Mouse (Mus musculus) limb, embryonic 11.5 days (tissue): ENCODE results near the gene Pakap. TPM values are rescaled to one million over a fixed set of nuclear protein-coding genes. Genes with fewer than 3 reads are reported as not detected.
A peak's percentile ranks its signal among the peaks of the same experiment; 100 is the strongest.

Experiments used
- ATAC-seq: fragments of 200-750 bp; cut with Nextera tagmentation; 2 replicates; pipeline ENCODE4 v1.8.0; 2017; ENCODE audit warnings: low read depth; ENCODE audit not compliant: insufficient number of reproducible peaks, low FRiP score, low TSS enrichment
- DNase-seq: peaks from one replicate; pipeline ENCODE4 v3.0.0-alpha.2; 2015; ENCODE audit warnings: low spot score
- H3K27ac ChIP-seq: fragments of 300-500 bp; sonication (generic); replicated peaks from 2 replicates; pipeline ENCODE4 v1.5.1; 2014; ENCODE audit warnings: low read depth, mild to moderate bottlenecking, low read length
- H3K27me3 ChIP-seq: fragments of 300-500 bp; sonication (generic); 2 replicates; pipeline ENCODE4 v1.6.1; 2014; ENCODE audit warnings: mild to moderate bottlenecking, low read length, mixed read lengths; ENCODE audit not compliant: control insufficient read depth, insufficient read depth
- H3K36me3 ChIP-seq: fragments of 300-500 bp; sonication (generic); 2 replicates; pipeline ENCODE4 v1.6.1; 2014; ENCODE audit warnings: mild to moderate bottlenecking, low read length, moderate library complexity, mixed read lengths; ENCODE audit not compliant: control insufficient read depth, insufficient read depth
- H3K4me1 ChIP-seq: fragments of 300-500 bp; sonication (generic); 2 replicates; pipeline ENCODE4 v1.6.1; 2014; ENCODE audit warnings: low read length, mixed read lengths; ENCODE audit not compliant: control insufficient read depth, insufficient read depth
- H3K4me2 ChIP-seq: fragments of 300-500 bp; sonication (generic); 2 replicates; pipeline ENCODE4 v1.6.1; 2014; ENCODE audit warnings: low read depth, mild to moderate bottlenecking, moderate library complexity; ENCODE audit not compliant: severe bottlenecking
- H3K4me3 ChIP-seq: fragments of 300-500 bp; sonication (generic); 2 replicates; pipeline ENCODE4 v1.5.1; 2014; ENCODE audit warnings: low read depth, low read length
- H3K9ac ChIP-seq: fragments of 300-500 bp; sonication (generic); 2 replicates; pipeline ENCODE4 v1.6.1; 2014; ENCODE audit warnings: mild to moderate bottlenecking, low read length
- H3K9me3 ChIP-seq: fragments of 300-500 bp; sonication (generic); 2 replicates; pipeline ENCODE4 v1.6.1; 2016; ENCODE audit warnings: low read length; ENCODE audit not compliant: control insufficient read depth
- WGBS: fragments of 180-500 bp; shearing (Covaris S2); extraction: QIAGEN DNeasy Blood & Tissue Kit; methylation state at CpG from one replicate; pipeline ENCODE4 v1.1.7; 2014; 5-methylcytosine and 5-hydroxymethylcytosine counted together
- polyA plus RNA-seq: library from polyadenylated mRNA; unstranded; fragments of >200 nt; fragmentation: Nextera tagmentation; extraction: Ambion mirVana; gene quantifications from 2 replicates; pipeline ENCODE4 v1.2.1, GENCODE M21; 2014

Gene Pakap
- polyA plus RNA-seq, 1 experiment from 2014 or later: 32.6 TPM

DNA sequence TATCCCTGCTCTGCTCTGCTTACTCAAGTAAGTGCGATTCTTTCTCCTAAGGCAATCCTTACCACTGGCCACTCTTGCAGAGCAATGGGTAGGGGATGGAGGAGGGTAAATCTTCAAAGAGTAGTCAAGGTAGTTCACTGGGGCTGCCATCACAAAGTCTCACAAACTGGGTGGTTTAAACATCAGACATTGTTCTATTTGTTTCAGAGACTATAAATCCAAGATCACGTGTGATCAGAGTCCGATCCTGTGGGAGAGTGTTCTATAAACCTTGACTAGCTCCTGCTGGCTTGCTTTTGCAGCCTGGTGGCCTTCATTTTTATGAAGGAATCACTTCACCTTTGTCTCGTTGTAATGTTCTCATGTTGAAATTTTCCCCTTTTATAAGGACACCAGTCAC lies 348.7 kb downstream of the Pakap start:
- H3K27ac ChIP-seq: no peak overlapping the region
- ATAC-seq (no peak), DNase-seq (no peak)
- peaks cover 4% of the 10 kb centered on the region; the same call in 1 of the 2 replicates for H3K27me3 ChIP-seq
- peaks cover 13% of the 10 kb centered on the region for H3K4me1 ChIP-seq
- H3K4me3 ChIP-seq: no peak overlapping the region
- no peaks in the 10 kb centered on the region for H3K36me3 ChIP-seq
- WGBS: 63% methylated on average over 4 of the region's 4 CpGs
- H3K4me2 ChIP-seq: no peak overlapping the region
- H3K9ac ChIP-seq: no peak overlapping the region
- H3K9me3 ChIP-seq: no peaks in the 10 kb centered on the region

DNA sequence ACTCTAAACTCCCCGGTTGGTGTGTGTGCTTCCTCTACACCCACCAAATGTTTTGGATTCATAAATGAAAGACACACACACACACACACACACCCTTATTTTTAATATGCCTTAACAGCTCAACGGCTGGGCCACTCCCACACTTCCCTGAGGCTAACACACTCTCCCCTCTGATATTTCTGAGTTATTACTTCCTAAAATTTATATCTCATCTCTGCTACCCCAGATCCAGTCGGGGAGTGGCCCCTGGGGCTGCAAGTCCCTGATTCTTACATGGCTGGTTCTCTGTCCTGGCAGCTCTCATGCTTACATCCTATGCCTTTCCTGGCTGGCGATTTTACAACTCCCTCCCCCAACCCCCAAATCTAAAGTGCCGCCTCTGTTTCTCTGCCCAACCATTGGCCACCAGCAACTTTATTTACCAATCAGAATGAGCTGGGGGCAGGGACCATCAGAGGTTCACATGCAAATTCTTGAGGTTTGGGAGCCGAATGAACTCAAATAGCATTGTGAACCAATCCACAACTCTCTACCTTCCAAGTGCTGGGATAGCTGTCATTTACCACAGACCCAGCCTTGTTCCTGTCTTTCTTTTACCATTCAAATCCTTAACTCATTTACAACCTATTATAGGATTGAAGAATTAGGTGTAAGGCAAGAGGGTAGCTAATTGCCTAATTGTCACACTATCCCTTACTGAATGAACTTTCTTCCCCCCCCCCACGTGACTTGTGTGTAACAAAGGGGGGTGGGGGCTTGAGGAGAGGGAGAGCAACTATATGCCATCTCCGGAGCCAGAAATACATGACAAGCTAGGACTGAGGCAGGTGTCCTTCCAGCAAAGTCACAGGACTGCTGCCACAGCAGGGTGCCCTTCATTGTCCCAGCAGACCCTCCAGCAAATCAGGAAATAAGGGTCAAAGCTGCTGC lies 351.8 kb downstream of the Pakap start:
- Histone ChIP-seq H3K9ac (no peak overlapping the region), H3K27me3 (peaks cover 4% of the 10 kb centered on the region; the same call in 1 of the 2 replicates), H3K4me3 (no peak overlapping the region), H3K4me1 (peaks cover 13% of the 10 kb centered on the region), H3K9me3 (no peaks in the 10 kb centered on the region), H3K36me3 (no peaks in the 10 kb centered on the region), H3K27ac (no peak overlapping the region), H3K4me2 (no peak overlapping the region)
- ATAC-seq: 0 out of 2 replicates have a peak, but pooled peaks have one; percentile 16
- 14% methylated on average over 8 of the region's 8 CpGs for WGBS
- DNase-seq: peak; percentile 49

DNA sequence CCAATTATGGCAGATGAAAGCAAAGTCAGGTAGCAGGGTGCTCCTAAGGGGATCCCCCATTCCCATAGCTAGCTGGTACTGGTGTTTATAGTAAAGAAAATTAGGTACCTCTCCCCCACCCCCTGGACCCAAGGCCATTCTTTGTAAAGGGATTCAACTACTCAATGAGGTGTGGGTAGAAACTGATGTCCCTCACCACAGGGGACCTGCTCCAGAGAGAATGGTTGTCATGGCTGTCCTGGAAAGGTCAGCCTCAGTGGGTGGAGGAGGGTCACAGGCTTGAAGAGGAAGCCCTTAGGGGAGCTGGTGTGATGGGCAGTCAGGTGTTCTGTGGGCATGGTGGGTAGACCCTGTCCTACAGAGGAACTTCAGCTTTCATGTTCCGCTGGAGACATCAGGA lies 352.5 kb downstream of the Pakap start:
- H3K9ac ChIP-seq: no peak overlapping the region
- no peak for ATAC-seq
- H3K27me3 ChIP-seq: no peaks in the 10 kb centered on the region
- no peak overlapping the region for H3K4me2 ChIP-seq
- DNase-seq: no peak
- H3K4me1 ChIP-seq: peaks cover 10% of the 10 kb centered on the region
- H3K27ac ChIP-seq: no peak overlapping the region
- no peaks in the 10 kb centered on the region for H3K36me3 ChIP-seq
- 87% methylated on average over 1 of the region's 1 CpGs for WGBS
- no peak overlapping the region for H3K4me3 ChIP-seq
- no peaks in the 10 kb centered on the region for H3K9me3 ChIP-seq

DNA sequence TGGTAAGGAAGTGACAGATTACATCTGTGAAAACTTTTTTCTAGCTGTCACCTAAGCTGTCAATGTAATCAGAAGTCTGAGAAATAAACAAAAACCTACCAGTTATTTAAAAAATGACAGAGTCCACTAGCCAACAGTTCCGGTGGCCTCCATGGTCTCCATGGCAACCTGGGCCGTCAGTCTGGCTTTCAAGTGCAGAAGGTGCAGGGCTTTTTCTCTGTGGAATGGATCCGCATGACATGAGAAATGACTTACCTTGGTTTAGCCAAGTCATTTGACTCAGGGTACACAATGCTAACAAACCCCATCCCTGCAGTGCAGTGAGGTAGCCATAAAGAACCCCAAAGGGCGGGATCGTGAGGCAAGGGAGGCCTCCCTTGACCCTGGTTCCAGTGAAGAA lies 354.2 kb downstream of the Pakap start:
- no peaks in the 10 kb centered on the region for H3K27me3 ChIP-seq
- ATAC-seq: no peak
- H3K9me3 ChIP-seq: no peaks in the 10 kb centered on the region
- H3K36me3 ChIP-seq: no peaks in the 10 kb centered on the region
- 61% methylated on average over 5 of the region's 5 CpGs for WGBS
- no peak overlapping the region for H3K9ac ChIP-seq
- no peak for DNase-seq
- no peak overlapping the region for H3K27ac ChIP-seq
- H3K4me3 ChIP-seq: no peak overlapping the region
- H3K4me2 ChIP-seq: no peak overlapping the region
- peaks cover 4% of the 10 kb centered on the region; the same call in 1 of the 2 replicates for H3K4me1 ChIP-seq

DNA sequence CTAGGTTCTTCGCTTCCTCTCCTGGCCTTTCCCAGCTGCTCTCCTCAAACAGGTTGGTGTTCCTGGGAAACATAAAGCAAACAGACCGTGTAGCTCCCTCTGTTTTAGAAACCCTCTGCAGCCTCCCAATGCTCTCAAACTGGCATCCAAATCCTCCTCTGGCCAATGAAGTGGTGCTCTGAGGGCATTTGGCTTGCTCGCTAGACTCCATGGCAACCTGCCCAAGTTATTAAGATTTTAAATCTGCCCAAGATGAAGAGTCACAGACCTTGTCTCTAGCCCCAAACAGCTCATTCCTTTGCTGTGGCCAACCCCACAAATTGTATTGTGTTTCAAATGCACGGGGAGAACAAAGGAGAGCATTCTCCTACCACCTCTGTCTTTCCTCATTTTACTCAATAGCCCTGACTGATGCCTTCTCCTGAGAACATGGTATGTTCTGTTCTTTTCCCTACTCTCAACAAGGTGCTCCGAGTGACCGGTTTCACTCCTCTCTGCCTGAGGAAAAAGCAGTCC lies 356.6 kb downstream of the Pakap start:
- Histone ChIP-seq H3K4me1 (peaks cover 4% of the 10 kb centered on the region; the same call in 1 of the 2 replicates), H3K4me2 (no peak overlapping the region), H3K27ac (no peak overlapping the region), H3K9me3 (no peaks in the 10 kb centered on the region), H3K9ac (no peak overlapping the region), H3K36me3 (no peaks in the 10 kb centered on the region), H3K4me3 (no peak overlapping the region), H3K27me3 (no peaks in the 10 kb centered on the region)
- WGBS: 83% methylated on average over 6 of the region's 6 CpGs
- ATAC-seq (no peak), DNase-seq (no peak)

DNA sequence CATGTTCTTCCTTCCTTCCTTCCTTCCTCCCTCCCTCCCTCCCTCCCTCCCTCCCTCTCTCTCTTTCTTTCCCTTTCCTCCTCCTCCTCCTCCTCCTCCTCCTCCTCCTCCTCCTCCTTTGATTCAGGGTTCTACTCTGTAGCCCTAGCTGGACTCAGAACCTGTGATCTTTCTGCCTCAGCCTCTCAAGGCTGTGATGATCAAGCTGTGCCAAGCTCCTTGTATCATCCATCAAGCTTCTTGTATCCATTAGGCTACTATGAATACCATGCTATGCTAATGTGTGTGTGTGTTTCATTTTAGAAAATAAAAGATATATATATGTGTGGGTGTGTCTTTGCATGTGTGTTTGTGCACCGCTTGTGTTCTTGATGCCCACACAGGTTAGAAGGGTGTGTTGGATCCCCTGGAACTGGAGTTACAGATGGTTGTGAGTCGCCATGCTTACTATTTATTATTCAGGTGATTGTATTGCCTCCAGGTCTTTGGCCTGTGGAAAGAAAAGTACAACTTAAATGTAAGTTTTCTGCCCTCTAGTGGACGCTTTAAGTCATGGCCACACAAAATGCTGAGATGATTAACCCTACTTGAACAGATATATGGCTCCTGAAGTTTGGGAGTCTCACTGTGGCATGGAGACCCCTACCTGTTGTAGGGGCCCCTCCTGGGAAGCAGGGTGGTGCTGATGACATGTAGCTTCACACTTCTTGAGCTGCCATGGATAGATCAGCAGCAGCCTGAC lies 359.7 kb downstream of the Pakap start:
- no peak overlapping the region for H3K27ac ChIP-seq
- 19% methylated on average over 3 of the region's 3 CpGs for WGBS
- DNase-seq (peak; percentile 25), ATAC-seq (no peak)
- H3K27me3 ChIP-seq: no peaks in the 10 kb centered on the region
- H3K4me1 ChIP-seq: no peaks in the 10 kb centered on the region
- H3K4me3 ChIP-seq: no peak overlapping the region
- H3K9ac ChIP-seq: no peak overlapping the region
- no peaks in the 10 kb centered on the region for H3K36me3 ChIP-seq
- H3K9me3 ChIP-seq: no peaks in the 10 kb centered on the region
- H3K4me2 ChIP-seq: no peak overlapping the region

DNA sequence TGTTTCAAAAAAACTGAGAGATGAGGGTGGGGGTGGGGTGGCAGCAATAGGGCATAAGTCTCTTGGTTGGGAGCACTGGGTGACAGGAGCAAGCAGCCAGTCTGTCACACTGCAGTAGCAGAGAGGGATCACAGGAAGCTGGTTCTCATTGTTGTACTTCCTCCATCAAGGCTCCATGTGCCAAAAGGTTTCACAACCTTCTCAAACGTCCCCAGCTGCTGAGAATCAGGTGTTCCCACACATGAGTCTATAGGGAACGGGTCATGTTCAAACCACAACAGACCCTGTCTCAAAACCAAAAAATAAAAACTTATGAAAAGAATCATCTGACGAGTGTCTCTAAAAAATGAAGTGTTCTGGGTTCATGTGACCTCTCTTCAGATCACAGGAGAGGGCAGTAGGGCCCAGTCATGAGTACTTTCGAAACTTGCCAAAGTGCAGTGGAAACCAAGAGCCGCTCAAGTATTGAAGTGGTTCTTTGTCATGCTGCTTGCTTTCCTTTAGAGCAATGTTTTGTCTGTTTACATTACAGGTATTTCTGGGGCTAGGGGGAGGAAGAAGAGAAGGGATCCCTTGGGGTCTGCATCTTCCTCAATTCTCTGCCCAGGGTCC lies 362.7 kb downstream of the Pakap start:
- 82% methylated on average over 5 of the region's 5 CpGs for WGBS
- ATAC-seq: no peak
- no peak for DNase-seq
- no peak overlapping the region for H3K9ac ChIP-seq
- H3K36me3 ChIP-seq: no peaks in the 10 kb centered on the region
- no peak overlapping the region for H3K27ac ChIP-seq
- no peaks in the 10 kb centered on the region for H3K27me3 ChIP-seq
- no peaks in the 10 kb centered on the region for H3K9me3 ChIP-seq
- no peak overlapping the region for H3K4me3 ChIP-seq
- no peak overlapping the region for H3K4me2 ChIP-seq
- no peaks in the 10 kb centered on the region for H3K4me1 ChIP-seq

DNA sequence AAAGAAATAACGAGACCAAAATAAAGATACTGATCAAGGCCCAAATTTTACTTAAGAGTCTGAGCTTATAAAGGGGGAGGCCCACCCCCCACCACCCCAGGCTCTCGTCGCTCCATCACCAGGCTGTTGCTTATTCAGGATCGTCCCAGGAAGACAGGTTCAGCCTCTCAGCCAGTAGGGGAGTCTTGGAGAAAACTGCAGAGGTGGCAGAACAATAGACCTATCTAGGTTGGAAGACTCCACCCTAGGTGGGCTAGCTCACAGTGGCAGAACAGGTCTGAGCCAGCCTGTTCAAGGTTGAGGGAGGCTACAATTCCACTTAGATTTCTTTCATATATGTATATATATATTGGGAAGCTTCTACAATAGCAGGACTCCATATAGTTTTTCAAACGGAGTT lies 366.2 kb downstream of the Pakap start:
- DNase-seq (no peak), ATAC-seq (no peak)
- no peak overlapping the region for H3K4me3 ChIP-seq
- H3K9ac ChIP-seq: no peak overlapping the region
- WGBS: 74% methylated on average over 5 of the region's 5 CpGs
- H3K4me2 ChIP-seq: no peak overlapping the region
- no peaks in the 10 kb centered on the region for H3K4me1 ChIP-seq
- H3K9me3 ChIP-seq: no peaks in the 10 kb centered on the region
- no peaks in the 10 kb centered on the region for H3K36me3 ChIP-seq
- H3K27me3 ChIP-seq: no peaks in the 10 kb centered on the region
- no peak overlapping the region for H3K27ac ChIP-seq
